Mouse (Mus musculus) heart, postnatal 0 days (tissue): Measurements from ENCODE around the gene Tmpo. TPM values are rescaled to one million over a fixed set of nuclear protein-coding genes. Genes with fewer than 3 reads are reported as not detected.
A peak's percentile ranks its signal among the peaks of the same experiment; 100 is the strongest.

ENCODE experiments used
- ATAC-seq: fragments of 200-750 bp; cut with Nextera tagmentation; 2 replicates; pipeline ENCODE4 v1.8.0; 2017; ENCODE audit warnings: low read depth, moderate number of reproducible peaks, moderate library complexity; ENCODE audit not compliant: insufficient read depth
- DNase-seq: peaks from one replicate; pipeline ENCODE4 v3.0.0-alpha.2; 2016; ENCODE audit warnings: low spot score
- H3K27ac ChIP-seq: fragments of 300-500 bp; sonication (generic); 2 replicates; pipeline ENCODE4 v1.5.1; 2014; ENCODE audit warnings: low read depth, mild to moderate bottlenecking
- H3K27me3 ChIP-seq: fragments of 300-500 bp; sonication (generic); 2 replicates; pipeline ENCODE4 v1.6.1; 2014; ENCODE audit warnings: low read length, mixed read lengths; ENCODE audit not compliant: control insufficient read depth, insufficient read depth
- H3K36me3 ChIP-seq: fragments of 300-500 bp; sonication (generic); replicated peaks from 2 replicates; pipeline ENCODE4 v1.6.1; 2014; ENCODE audit warnings: low read length, mixed read lengths; ENCODE audit not compliant: control insufficient read depth, insufficient read depth
- H3K4me1 ChIP-seq: fragments of 300-500 bp; sonication (generic); 2 replicates; pipeline ENCODE4 v1.6.1; 2014; ENCODE audit warnings: antibody characterized with exemption; ENCODE audit not compliant: control insufficient read depth, insufficient read depth
- H3K4me2 ChIP-seq: fragments of 300-500 bp; sonication (generic); 2 replicates; pipeline ENCODE4 v1.6.1; 2014; ENCODE audit warnings: low read depth, mild to moderate bottlenecking, low read length, moderate library complexity
- H3K4me3 ChIP-seq: fragments of 300-500 bp; sonication (generic); 2 replicates; pipeline ENCODE4 v1.5.1; 2014; ENCODE audit warnings: low read depth, low read length
- H3K9ac ChIP-seq: fragments of 300-500 bp; sonication (generic); replicated peaks from 2 replicates; pipeline ENCODE4 v1.6.1; 2014; ENCODE audit warnings: low read depth, low read length, mixed read lengths
- H3K9me3 ChIP-seq: fragments of 300-500 bp; sonication (generic); replicated peaks from 2 replicates; pipeline ENCODE4 v1.6.1; 2016; ENCODE audit warnings: low read length; ENCODE audit not compliant: control insufficient read depth
- CTCF ChIP-seq: IDR thresholded peaks from 2 replicates; pipeline ENCODE4 v1.5.1; 2016; ENCODE audit warnings: antibody characterized with exemption, control low read depth, low read depth
- EP300 ChIP-seq: IDR thresholded peaks from 2 replicates; pipeline ENCODE4 v1.6.1; 2016; ENCODE audit warnings: antibody characterized with exemption, low read depth
- WGBS: fragments of 180-500 bp; shearing (Covaris S2); extraction: QIAGEN DNeasy Blood & Tissue Kit; methylation state at CpG from one replicate; pipeline ENCODE4 v1.1.7; 2014; 5-methylcytosine and 5-hydroxymethylcytosine counted together
- polyA plus RNA-seq: library from polyadenylated mRNA; unstranded; fragments of >200 nt; fragmentation: Nextera tagmentation; extraction: Ambion mirVana; gene quantifications from 2 replicates; pipeline ENCODE4 v1.2.1, GENCODE M21; 2015
- total RNA-seq: library from RNA; depleted of rRNA; stranded (reverse); fragments of >200 nt; gene quantifications from 2 replicates; pipeline ENCODE4 v1.2.3, GENCODE M21; 2014; ENCODE audit warnings: low replicate concordance

Tmpo gene
- total and polyA plus RNA-seq, 2 experiments from 2014 or later, result 61.6 to 114 TPM

GRCm38 (mm10) chr10:91139148-91139766 is 41.9 kb downstream of the Tmpo start:
- Histone ChIP-seq H3K4me3 (no peak overlapping the region), H3K27ac (peak overlapping the region; percentile 86), H3K9ac (no peak overlapping the region), H3K27me3 (no peaks in the 10 kb centered on the region), H3K36me3 (no peaks in the 10 kb centered on the region), H3K4me2 (peak overlapping the region; percentile 4; the same call in 1 of the 2 replicates), H3K4me1 (peaks cover 6% of the 10 kb centered on the region; the same call in 1 of the 2 replicates), H3K9me3 (no peaks in the 10 kb centered on the region)
- ATAC-seq (peak; percentile 48; the same call in 1 of the 2 replicates), DNase-seq (peak; percentile 73)
- TF ChIP-seq EP300, result no peak
- TF ChIP-seq CTCF, result no peak
- WGBS, result 44% methylated on average over 14 of the region's 14 CpGs

GRCm38 (mm10) chr10:91138317-91138716 is 42.8 kb downstream of the Tmpo start:
- H3K4me3 ChIP-seq, result no peak overlapping the region
- peak overlapping the region; percentile 86 for H3K27ac ChIP-seq
- ATAC-seq, result peak; percentile 66
- H3K4me2 ChIP-seq, result no peak overlapping the region
- no peaks in the 10 kb centered on the region for H3K9me3 ChIP-seq
- WGBS, result 63% methylated on average over 3 of the region's 3 CpGs
- TF ChIP-seq EP300 (no peak), CTCF (no peak)
- DNase-seq, result no peak
- no peaks in the 10 kb centered on the region for H3K36me3 ChIP-seq
- H3K27me3 ChIP-seq, result no peaks in the 10 kb centered on the region
- H3K9ac ChIP-seq, result no peak overlapping the region
- H3K4me1 ChIP-seq, result peaks cover 6% of the 10 kb centered on the region; the same call in 1 of the 2 replicates

- no peak overlapping the region for H3K9ac ChIP-seq
- no peak overlapping the region for H3K27ac ChIP-seq
- no peak overlapping the region for H3K4me3 ChIP-seq
- H3K9me3 ChIP-seq, result no peaks in the 10 kb centered on the region
- H3K27me3 ChIP-seq, result no peaks in the 10 kb centered on the region
- DNase-seq (no peak), ATAC-seq (no peak)
- peaks cover 6% of the 10 kb centered on the region; the same call in 1 of the 2 replicates for H3K4me1 ChIP-seq
- no peak overlapping the region for H3K4me2 ChIP-seq
- TF ChIP-seq CTCF (no peak), EP300 (no peak)
- WGBS, result 80% methylated on average over 9 of the region's 9 CpGs
- no peaks in the 10 kb centered on the region for H3K36me3 ChIP-seq
Observed at GRCm38 (mm10) chr10:91137400-91137799, 43.7 kb downstream of the Tmpo start.

DNA sequence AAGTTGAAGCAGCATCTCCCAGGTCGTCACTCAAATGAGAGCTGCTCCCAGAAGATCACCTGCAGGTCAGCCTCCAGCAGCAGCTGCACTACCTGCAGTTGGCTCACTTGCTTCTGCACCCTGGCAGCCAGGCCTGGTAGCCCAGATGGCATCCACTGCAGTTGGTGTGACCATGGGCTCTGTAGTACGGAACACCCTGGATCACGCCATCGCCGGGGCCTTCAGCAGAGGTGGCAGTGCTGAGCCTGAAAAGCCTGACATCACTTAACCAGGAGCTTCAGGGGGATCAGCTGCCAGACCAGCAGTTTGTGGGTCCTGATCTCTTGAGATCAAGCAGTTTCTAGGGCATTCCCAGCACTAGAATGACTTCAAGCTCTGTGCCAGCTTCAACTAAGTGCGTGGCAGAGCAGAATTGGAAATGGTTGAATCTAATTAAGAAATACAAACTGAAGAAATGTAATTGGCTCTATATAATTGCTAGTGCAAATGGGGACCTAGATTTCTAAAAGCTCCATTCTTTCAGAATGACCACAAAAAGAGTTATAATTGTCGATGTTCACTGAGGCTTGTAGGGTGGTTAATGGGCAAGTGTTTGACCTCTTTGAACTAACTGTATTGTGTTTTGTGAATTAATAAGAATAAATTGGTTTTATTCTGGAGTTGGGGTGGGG is 45.7 kb downstream of the Tmpo start:
- Histone ChIP-seq H3K4me2 (no peak overlapping the region), H3K36me3 (no peaks in the 10 kb centered on the region), H3K4me1 (peaks cover 6% of the 10 kb centered on the region; the same call in 1 of the 2 replicates), H3K27me3 (no peaks in the 10 kb centered on the region), H3K4me3 (no peak overlapping the region), H3K27ac (no peak overlapping the region), H3K9ac (no peak overlapping the region), H3K9me3 (no peaks in the 10 kb centered on the region)
- DNase-seq, result no peak
- ATAC-seq, result no peak
- TF ChIP-seq EP300 (no peak), CTCF (no peak)
- WGBS, result 91% methylated on average over 7 of the region's 7 CpGs

DNA sequence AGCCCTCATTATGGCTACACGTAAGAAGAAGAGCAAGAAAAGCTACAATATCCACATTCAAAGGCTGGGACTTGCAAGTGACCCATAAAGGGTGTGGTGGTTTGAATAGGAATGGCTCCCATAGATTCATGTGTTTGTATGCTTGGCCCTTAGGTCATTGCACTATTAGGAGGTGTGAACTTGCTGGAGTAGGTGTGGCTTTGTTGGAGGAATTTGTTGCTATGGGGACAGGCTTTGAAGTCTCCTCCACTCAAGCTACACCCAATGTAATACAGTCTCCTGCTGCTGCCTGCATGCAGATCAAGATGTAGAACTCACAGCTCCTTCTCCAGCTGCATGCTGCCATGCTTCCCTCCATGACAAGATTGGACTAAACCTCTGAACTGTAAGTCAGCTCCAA is 49.5 kb downstream of the Tmpo start:
- no peak for DNase-seq
- Histone ChIP-seq H3K4me1 (no peaks in the 10 kb centered on the region; the same call in 1 of the 2 replicates), H3K36me3 (no peaks in the 10 kb centered on the region), H3K4me3 (no peak overlapping the region), H3K9me3 (no peaks in the 10 kb centered on the region), H3K9ac (no peak overlapping the region), H3K27me3 (no peaks in the 10 kb centered on the region), H3K27ac (no peak overlapping the region), H3K4me2 (no peak overlapping the region)
- 88% methylated on average over 1 of the region's 1 CpGs for WGBS
- no peak for ATAC-seq
- TF ChIP-seq EP300 (no peak), CTCF (no peak)

DNA sequence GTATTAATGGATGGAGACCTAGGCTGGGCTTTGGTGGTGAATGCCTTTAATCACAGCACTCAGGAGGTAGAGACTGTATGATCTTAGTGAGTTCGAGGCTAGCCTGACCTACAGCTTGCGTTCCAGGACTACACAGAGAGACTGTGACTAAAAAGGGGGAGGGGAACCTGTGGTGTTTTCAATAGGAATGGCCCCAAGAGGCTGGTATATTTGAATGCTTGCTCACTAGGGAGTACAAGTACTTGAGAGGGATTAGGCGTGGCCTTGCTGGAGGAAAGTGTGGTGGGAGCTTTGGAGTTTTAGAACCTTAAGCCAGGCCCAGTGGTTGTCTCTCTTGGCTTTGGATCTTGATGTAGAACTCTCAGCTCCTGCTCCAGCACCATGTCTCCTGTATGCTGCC is 50.3 kb downstream of the Tmpo start:
- 92% methylated on average over 3 of the region's 3 CpGs for WGBS
- Histone ChIP-seq H3K9ac (no peak overlapping the region), H3K27ac (no peak overlapping the region), H3K4me3 (no peak overlapping the region), H3K9me3 (no peaks in the 10 kb centered on the region), H3K36me3 (no peaks in the 10 kb centered on the region), H3K4me2 (no peak overlapping the region), H3K27me3 (no peaks in the 10 kb centered on the region), H3K4me1 (no peaks in the 10 kb centered on the region; the same call in 1 of the 2 replicates)
- ATAC-seq, result no peak
- no peak for DNase-seq
- no peak for TF ChIP-seq EP300
- TF ChIP-seq CTCF, result no peak
